Mouse (Mus musculus) splenic B cell, adult 2 months (primary cell): Measurements from ENCODE around the gene Zfp467.

ENCODE experiments used
- DNase-seq: peaks from one replicate; pipeline ENCODE4 v3.0.0-alpha.2; 2011; ENCODE audit warnings: low read depth, low spot score
- H3K27me3 ChIP-seq: 2 replicates; pipeline ENCODE4 v1.6.1; 2012; ENCODE audit warnings: mild to moderate bottlenecking, low read length, moderate library complexity, mixed read lengths; ENCODE audit not compliant: control insufficient read depth, poor library complexity, insufficient read depth, severe bottlenecking
- H3K36me3 ChIP-seq: 2 replicates; pipeline ENCODE4 v1.6.1; 2012; ENCODE audit warnings: mild to moderate bottlenecking, low read length, moderate library complexity, mixed read lengths; ENCODE audit not compliant: control insufficient read depth, poor library complexity, insufficient read depth, severe bottlenecking

Gene Zfp467

GRCm38 (mm10) chr6:48432893-48433816 is 12.5 kb downstream of the Zfp467 start:
- no peak for DNase-seq
- Histone ChIP-seq H3K27me3 (no peaks in the 10 kb centered on the region), H3K36me3 (0 out of 2 replicates have a peak, but pooled peaks cover 4% of the 10 kb centered on the region)

DNA sequence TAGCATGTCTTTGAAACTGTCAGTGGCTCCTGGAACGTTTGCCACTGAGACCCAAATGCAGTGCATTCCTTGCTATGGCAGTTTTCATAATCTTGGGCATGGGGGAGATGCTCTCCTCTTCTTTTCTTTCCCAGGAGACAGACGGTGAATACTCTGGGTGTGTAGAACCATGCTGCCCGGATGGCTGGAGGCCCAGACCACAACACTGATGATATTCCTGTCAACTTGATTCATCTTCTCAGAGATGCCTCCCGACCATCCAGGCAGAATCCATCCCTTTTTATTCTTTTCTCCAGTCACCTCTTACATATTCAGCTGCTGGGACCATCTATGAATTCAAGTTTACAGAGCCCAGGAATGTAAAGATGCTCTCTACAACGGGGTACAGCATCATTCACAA is 14.9 kb downstream of the Zfp467 start:
- no peaks in the 10 kb centered on the region for H3K27me3 ChIP-seq
- no peaks in the 10 kb centered on the region for H3K36me3 ChIP-seq
- no peak for DNase-seq

DNA sequence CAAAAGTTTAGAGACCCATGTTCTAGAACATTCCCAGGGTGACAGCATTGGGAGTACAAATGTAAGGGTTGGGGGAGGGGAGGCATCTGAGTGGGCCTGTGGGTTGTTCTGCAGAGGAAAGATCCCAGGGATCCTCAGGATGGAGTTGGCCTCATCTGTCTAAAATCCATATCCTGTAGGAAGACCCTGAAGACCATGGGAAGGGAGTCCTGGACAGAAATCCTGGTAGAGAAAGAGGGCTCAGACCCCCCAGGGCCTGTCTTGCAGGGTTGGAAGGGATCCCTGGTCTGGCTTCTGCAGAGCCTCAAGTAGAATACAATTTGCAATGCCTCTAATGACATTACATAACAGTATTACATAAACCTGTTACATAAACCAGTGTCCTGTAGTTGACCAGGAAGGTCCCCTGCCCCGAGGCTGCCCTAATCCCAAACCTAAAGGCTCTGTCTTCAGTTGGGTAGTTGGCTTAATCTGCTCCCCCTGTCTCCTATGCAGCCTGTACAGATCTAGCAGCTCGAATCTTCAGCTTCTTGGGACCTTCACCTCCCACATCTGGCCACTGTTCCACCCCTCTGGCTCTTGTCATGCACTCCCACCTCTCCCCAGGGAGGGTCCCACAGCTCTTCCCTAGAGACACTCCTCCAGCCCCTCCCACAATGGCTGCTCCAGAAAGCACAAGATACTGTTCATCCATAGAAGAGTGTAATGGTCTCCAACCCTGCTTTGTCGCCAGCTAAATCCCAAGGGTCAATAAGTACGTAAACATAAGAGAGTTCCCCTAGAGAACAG is 16.7 kb downstream of the Zfp467 start:
- no peaks in the 10 kb centered on the region for H3K27me3 ChIP-seq
- H3K36me3 ChIP-seq, result no peaks in the 10 kb centered on the region
- no peak for DNase-seq

DNA sequence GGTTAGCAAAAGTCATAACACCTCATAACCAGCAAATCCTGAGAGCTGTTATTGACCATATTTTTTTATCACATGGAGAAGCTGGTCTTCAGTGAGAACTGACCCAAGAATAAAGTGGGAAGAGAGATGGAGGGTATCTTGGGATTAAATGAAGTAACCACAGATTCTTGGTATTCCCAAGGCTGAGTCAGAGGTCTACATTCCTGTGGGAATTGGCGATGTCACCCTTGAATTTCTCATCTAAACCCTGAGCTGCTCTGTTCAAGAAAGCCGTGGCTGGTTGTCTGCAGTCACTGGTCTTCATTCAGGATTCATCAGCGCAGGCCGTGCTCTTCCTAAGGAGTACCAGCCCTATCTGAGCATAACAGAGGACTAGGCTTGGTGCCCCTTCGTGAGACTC is 18.7 kb downstream of the Zfp467 start:
- no peaks in the 10 kb centered on the region for H3K27me3 ChIP-seq
- H3K36me3 ChIP-seq, result no peaks in the 10 kb centered on the region
- no peak for DNase-seq

DNA sequence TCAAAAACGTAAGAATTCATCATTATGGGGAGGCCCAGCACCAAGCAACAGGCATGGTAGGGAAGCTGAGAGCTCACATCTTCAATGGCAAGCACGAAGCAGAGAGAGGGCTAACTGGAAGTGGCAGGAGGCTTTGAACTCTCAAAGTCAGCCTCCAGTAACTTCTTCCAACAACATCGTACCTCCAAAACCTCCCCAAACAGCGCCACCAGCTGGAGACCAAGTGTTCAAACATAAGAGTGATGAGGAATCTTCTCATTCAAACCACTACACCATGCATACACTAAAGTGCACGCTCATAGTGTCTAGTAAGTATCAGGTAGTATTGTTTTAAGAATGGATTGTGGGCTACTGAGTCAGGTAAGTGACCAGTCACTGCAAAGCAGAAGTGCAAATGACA is 21.6 kb downstream of the Zfp467 start:
- DNase-seq, result no peak
- Histone ChIP-seq H3K27me3 (no peaks in the 10 kb centered on the region), H3K36me3 (no peaks in the 10 kb centered on the region)

GRCm38 (mm10) chr6:48423336-48423735 is 22.3 kb downstream of the Zfp467 start:
- Histone ChIP-seq H3K36me3 (no peaks in the 10 kb centered on the region), H3K27me3 (no peaks in the 10 kb centered on the region)
- DNase-seq, result no peak

GRCm38 (mm10) chr6:48420647-48421046 is 25.0 kb downstream of the Zfp467 start:
- Histone ChIP-seq H3K36me3 (peaks cover 1% of the 10 kb centered on the region; the same call in 1 of the 2 replicates), H3K27me3 (no peaks in the 10 kb centered on the region)
- no peak for DNase-seq

GRCm38 (mm10) chr6:48416486-48416885 is 29.1 kb downstream of the Zfp467 start:
- Histone ChIP-seq H3K36me3 (peaks cover 3% of the 10 kb centered on the region; the same call in 1 of the 2 replicates), H3K27me3 (no peaks in the 10 kb centered on the region)

DNA sequence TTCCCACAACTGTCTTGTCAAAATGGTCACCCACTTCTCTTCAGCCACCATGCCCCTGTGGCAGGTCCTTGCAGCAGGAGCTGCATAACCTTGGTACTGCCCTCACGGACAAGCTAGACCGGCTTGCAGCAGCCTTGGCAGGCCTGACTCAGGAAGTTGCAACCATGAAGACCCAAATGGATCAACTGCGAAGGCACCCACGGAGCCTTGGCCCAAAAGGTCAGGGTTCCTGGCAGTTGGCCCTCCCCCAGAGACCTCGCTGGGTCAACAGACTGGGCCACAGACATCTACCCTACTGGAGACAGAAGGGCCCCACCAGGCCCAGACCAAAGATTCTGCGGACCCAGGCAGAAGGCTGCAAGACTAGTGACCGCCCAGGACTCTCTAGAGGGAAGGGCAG is 30.0 kb downstream of the Zfp467 start:
- no peak for DNase-seq
- Histone ChIP-seq H3K36me3 (peaks cover 3% of the 10 kb centered on the region; the same call in 1 of the 2 replicates), H3K27me3 (no peaks in the 10 kb centered on the region)

More at GRCm38 (mm10) chr6:48416486-48416885, 29.1 kb downstream of the Zfp467 start:
- no peak for DNase-seq

DNA sequence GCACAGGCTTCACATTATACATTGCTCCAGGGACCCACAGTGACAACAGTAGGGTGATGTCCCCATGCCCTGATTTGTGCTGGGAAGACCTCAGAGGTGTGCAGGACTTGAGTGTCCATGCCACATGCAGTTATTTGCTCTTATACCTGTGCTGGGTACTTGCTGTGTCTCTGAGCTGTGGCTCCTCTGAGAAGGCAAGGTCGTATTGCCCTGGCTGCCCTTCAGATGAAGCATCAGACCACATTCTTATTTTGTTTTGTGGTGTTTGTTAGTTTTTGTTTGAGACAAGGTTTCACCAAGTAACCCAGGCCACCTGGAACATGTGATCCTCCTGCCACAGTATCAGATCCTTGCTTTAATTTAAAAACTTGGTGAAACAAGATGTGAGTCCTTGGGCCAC is 30.7 kb downstream of the Zfp467 start:
- peaks cover 3% of the 10 kb centered on the region; the same call in 1 of the 2 replicates for H3K36me3 ChIP-seq
- H3K27me3 ChIP-seq, result no peaks in the 10 kb centered on the region
- DNase-seq, result no peak

GRCm38 (mm10) chr6:48413081-48413480 is 32.5 kb downstream of the Zfp467 start:
- Histone ChIP-seq H3K36me3 (peaks cover 5% of the 10 kb centered on the region; the same call in 1 of the 2 replicates), H3K27me3 (no peaks in the 10 kb centered on the region)
- DNase-seq, result no peak

DNA sequence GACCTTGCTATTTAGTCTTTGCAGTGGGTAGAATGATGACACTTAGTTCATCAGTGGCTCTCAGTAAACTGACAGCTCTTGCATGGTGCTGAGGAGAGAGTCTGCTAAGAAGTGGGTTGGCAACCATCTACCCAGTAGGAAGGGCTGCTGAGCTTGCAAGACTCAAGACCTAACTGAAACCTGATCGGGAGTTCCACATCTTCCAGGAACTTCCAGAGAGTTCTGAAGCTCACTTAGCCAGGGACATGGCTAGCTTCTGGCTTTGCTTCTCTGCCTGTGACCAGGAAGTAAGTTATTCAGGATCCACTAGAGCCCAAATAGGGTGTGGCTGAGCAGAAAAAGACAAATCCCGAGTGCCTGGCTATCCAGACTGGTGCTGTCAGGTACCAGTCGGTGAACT is 33.0 kb downstream of the Zfp467 start:
- no peak for DNase-seq
- no peaks in the 10 kb centered on the region for H3K27me3 ChIP-seq
- H3K36me3 ChIP-seq, result peaks cover 5% of the 10 kb centered on the region; the same call in 1 of the 2 replicates

DNA sequence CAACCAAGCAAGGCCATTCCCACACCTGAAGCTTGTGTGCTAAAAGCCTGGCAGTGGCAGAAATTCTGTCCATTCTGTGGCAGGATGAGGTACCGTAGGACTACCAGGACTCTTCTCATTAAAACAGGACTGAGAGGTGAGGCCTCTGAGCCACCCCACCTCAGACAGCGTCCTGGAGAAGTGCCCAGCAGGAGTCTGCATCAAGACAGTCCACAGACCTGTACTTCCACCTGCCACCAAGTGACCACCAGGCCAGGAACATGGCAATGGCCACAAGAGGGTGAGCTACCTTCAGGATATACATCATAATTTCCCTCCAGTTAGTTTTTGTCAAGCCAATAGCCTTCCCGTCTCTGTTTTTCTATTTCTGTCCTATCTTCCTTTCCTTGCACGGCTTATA is 33.5 kb downstream of the Zfp467 start:
- Histone ChIP-seq H3K27me3 (no peaks in the 10 kb centered on the region), H3K36me3 (peaks cover 5% of the 10 kb centered on the region; the same call in 1 of the 2 replicates)
- no peak for DNase-seq

GRCm38 (mm10) chr6:48411193-48412092 is 34.2 kb downstream of the Zfp467 start:
- H3K36me3 ChIP-seq, result peaks cover 5% of the 10 kb centered on the region; the same call in 1 of the 2 replicates
- H3K27me3 ChIP-seq, result no peaks in the 10 kb centered on the region
- DNase-seq, result no peak
